Mouse (Mus musculus) inflammation-experienced regulatory T-cells, adult 6 months (primary cell): ENCODE measurements around the gene Sall4. TPM values are rescaled to one million over a fixed set of nuclear protein-coding genes. Genes with fewer than 3 reads are reported as not detected.

Experiments used
- polyA plus RNA-seq, 3 experiments: library from polyadenylated mRNA; unstranded; fragments of 100-300 nt; shearing (Covaris generic); gene quantifications; one replicate each; pipeline ENCODE4 v1.2.1; 2017

Gene Sall4
- polyA plus RNA-seq, 3 experiments from 2014 or later: 0.13 TPM; not detected in 2

Other genes starting within 250 kb of the Sall4 start
- gene Nfatc2, start 166.3 kb downstream of the Sall4 start, polyA plus RNA-seq: 10 to 100 TPM; 21.7 to 24.8 (median 23.1) TPM
- gene Atp9a, start 25.5 kb downstream of the Sall4 start, polyA plus RNA-seq: 10 to 100 TPM in 2 of 3 experiments, 1 to 10 TPM in 1; 6.8 to 11.0 (median 10.6) TPM
- gene Zfp64, start 187.6 kb upstream of the Sall4 start, polyA plus RNA-seq: 10 to 100 TPM; 21.5 to 28.4 (median 24.7) TPM